Mouse (Mus musculus): ENCODE results near the gene Dcp1b. TPM values are rescaled to one million over a fixed set of nuclear protein-coding genes. Genes with fewer than 3 reads are reported as not detected.

The Dcp1b gene
- total and polyA plus RNA-seq, 2 experiments from 2014 or later: 11.4 to 12.4 TPM

DNA sequence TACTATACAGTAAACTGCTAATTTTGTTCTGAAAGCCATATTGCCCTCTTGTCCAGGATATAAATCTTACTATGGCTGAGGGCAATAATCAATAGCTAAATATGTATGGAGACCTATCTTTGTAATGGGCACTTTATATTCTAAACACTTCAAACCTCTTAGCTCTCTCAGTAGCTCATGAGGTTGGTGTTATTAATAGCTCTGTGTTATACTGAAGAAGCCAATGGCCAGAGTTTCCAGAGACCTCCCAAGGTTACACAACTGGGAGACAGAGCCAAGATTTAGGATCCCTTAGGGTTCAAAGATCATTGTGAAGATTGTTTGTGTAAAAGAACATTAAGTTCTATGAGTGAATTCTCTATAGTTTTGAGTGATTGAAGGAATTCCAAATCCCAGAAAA, 9.4 kb upstream of the Dcp1b start:
- Histone ChIP-seq H3K9ac (replicated peaks; ENCODE audit: low read depth, low read length) (no peak overlapping the region), H3K36me3 (replicated peaks; ENCODE audit: control insufficient read depth, insufficient read depth, low read length) (peaks cover 15% of the 10 kb centered on the region), H3K4me1 (ENCODE audit: control insufficient read depth, insufficient read depth) (peaks cover 28% of the 10 kb centered on the region), H3K27ac (ENCODE audit: low read depth) (peak overlapping the region; percentile 70), H3K9me3 (replicated peaks; ENCODE audit: control insufficient read depth, low read length) (no peaks in the 10 kb centered on the region), H3K27me3 (ENCODE audit: control insufficient read depth, insufficient read depth, low read length) (no peaks in the 10 kb centered on the region), H3K4me3 (ENCODE audit: low read depth, low read length) (no peak overlapping the region), H3K4me2 (ENCODE audit: low read depth, low read length) (no peak overlapping the region)
- DNase-seq (ENCODE audit: low spot score) (peak; percentile 76), ATAC-seq (ENCODE audit: insufficient read depth, low read depth) (peak; percentile 60)
- TF ChIP-seq CTCF (IDR thresholded peaks at IDR 0.05; ENCODE audit: low read depth) (no peak), EP300 (IDR thresholded peaks at IDR 0.05; ENCODE audit: low read depth) (no peak)

DNA sequence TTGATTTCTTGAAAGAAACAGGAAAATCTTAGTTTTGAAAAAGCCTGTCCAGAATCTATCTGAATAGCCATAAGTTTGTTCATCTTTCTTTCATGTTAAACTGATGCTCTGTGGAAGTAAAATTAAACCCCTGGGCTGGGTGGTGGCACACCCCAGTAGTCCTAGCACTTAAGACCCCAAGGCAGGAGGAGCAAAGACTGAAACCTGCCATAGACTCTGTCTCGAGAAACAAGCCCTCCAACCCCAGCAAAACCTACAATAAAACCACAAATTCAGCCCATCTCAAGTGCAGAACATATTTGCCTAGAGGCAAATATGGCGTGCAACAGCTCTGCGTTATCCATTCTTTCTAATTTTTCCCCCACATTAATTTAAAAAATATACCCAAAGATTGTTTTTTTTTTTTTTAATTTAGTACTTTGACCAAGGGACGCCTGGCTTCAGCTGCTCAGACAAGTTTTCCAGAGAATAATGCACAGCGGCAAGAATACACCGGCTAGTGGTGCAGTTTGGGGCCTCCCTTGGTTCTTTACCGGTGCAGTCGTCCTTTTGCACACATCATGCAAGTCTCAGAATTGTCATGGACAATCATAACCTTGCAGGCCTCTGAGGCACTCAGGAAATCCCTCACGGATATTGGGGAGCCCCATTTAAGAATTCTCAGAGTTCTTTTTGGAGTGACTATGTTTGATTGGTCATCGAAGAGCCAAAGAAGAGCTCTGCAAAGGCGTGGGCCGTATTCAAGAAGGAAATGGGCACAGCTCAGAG, 562 bp upstream of the Dcp1b start:
- TF ChIP-seq CTCF (IDR thresholded peaks at IDR 0.05; ENCODE audit: low read depth) (no peak), EP300 (IDR thresholded peaks at IDR 0.05; ENCODE audit: low read depth) (no peak)
- Histone ChIP-seq H3K9me3 (replicated peaks; ENCODE audit: control insufficient read depth, low read length) (no peaks in the 10 kb centered on the region), H3K27me3 (ENCODE audit: control insufficient read depth, insufficient read depth, low read length) (no peaks in the 10 kb centered on the region), H3K4me1 (ENCODE audit: control insufficient read depth, insufficient read depth) (peaks cover 43% of the 10 kb centered on the region), H3K4me2 (ENCODE audit: low read depth, low read length) (peak overlapping the region; percentile 77), H3K27ac (ENCODE audit: low read depth) (peak overlapping the region; percentile 90), H3K36me3 (replicated peaks; ENCODE audit: control insufficient read depth, insufficient read depth, low read length) (no peaks in the 10 kb centered on the region), H3K4me3 (ENCODE audit: low read depth, low read length) (peak overlapping the region; percentile 74), H3K9ac (replicated peaks; ENCODE audit: low read depth, low read length) (no peak overlapping the region)
- WGBS: 58% methylated on average over 12 of the region's 12 CpGs
- ATAC-seq (ENCODE audit: insufficient read depth, low read depth): no peak
- DNase-seq (ENCODE audit: low spot score): no peak

DNA sequence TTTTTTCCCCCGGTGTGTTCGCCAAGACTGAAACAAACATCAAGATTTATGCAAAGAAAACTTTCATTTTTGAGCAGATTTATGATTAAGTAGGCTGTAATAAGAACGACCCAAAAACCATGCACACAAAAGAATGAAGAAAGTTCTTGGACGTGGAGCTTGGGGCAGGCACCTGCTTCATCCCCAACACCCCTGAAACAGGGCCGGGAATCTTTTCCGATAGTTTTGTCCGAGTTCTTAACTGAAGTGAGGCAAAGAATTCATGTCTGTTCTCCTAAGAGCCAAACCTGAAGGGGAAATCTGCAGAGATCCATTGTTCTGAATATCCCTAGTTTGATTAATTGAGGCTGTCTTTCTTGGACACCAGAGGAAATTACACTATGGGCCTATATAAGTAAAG, 1.1 kb downstream of the Dcp1b start:
- Histone ChIP-seq H3K4me1 (ENCODE audit: control insufficient read depth, insufficient read depth) (peaks cover 49% of the 10 kb centered on the region), H3K27ac (ENCODE audit: low read depth) (peak overlapping the region; percentile 90), H3K4me2 (ENCODE audit: low read depth, low read length) (peak overlapping the region; percentile 77), H3K9ac (replicated peaks; ENCODE audit: low read depth, low read length) (peak overlapping the region; percentile 79), H3K27me3 (ENCODE audit: control insufficient read depth, insufficient read depth, low read length) (no peaks in the 10 kb centered on the region), H3K9me3 (replicated peaks; ENCODE audit: control insufficient read depth, low read length) (no peaks in the 10 kb centered on the region), H3K36me3 (replicated peaks; ENCODE audit: control insufficient read depth, insufficient read depth, low read length) (no peaks in the 10 kb centered on the region), H3K4me3 (ENCODE audit: low read depth, low read length) (peak overlapping the region; percentile 74)
- TF ChIP-seq EP300 (IDR thresholded peaks at IDR 0.05; ENCODE audit: low read depth) (no peak), CTCF (IDR thresholded peaks at IDR 0.05; ENCODE audit: low read depth) (no peak)
- ATAC-seq (ENCODE audit: insufficient read depth, low read depth) (no peak), DNase-seq (ENCODE audit: low spot score) (no peak)
- 48% methylated on average over 7 of the region's 7 CpGs for WGBS

DNA sequence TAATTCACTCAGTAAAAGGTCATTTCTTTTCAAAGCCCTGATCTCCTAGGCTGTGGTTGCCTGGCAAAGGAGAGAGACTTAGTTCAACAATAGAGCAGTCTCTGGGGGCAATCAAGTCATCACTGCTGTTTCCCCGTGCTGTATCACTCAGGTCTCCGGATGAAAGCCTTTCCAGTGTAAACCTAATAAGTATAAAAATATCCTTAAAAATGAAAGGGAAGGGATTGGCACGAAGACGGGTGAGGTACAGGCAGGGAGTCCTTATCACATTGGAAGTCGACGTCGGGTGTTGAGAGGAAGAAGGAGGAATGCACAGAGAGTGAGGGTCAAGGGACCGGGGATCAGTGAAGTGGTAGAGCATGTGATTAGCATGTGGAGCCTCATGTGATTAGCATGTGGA, 2.0 kb downstream of the Dcp1b start:
- H3K9me3 ChIP-seq (replicated peaks; ENCODE audit: control insufficient read depth, low read length): no peaks in the 10 kb centered on the region
- no peaks in the 10 kb centered on the region for H3K36me3 ChIP-seq (replicated peaks; ENCODE audit: control insufficient read depth, insufficient read depth, low read length)
- 10% methylated on average over 8 of the region's 8 CpGs for WGBS
- 0 out of 2 replicates have a peak overlapping the region, but pooled peaks have one; percentile 4 for H3K4me3 ChIP-seq (ENCODE audit: low read depth, low read length)
- peak overlapping the region; percentile 77 for H3K4me2 ChIP-seq (ENCODE audit: low read depth, low read length)
- H3K9ac ChIP-seq (replicated peaks; ENCODE audit: low read depth, low read length): peak overlapping the region; percentile 79; the same call in 1 of the 2 replicates
- TF ChIP-seq CTCF (IDR thresholded peaks at IDR 0.05; ENCODE audit: low read depth) (no peak), EP300 (IDR thresholded peaks at IDR 0.05; ENCODE audit: low read depth) (no peak)
- DNase-seq (ENCODE audit: low spot score) (no peak), ATAC-seq (ENCODE audit: insufficient read depth, low read depth) (no peak)
- peak overlapping the region; percentile 90 for H3K27ac ChIP-seq (ENCODE audit: low read depth)
- peaks cover 53% of the 10 kb centered on the region for H3K4me1 ChIP-seq (ENCODE audit: control insufficient read depth, insufficient read depth)
- no peaks in the 10 kb centered on the region for H3K27me3 ChIP-seq (ENCODE audit: control insufficient read depth, insufficient read depth, low read length)

DNA sequence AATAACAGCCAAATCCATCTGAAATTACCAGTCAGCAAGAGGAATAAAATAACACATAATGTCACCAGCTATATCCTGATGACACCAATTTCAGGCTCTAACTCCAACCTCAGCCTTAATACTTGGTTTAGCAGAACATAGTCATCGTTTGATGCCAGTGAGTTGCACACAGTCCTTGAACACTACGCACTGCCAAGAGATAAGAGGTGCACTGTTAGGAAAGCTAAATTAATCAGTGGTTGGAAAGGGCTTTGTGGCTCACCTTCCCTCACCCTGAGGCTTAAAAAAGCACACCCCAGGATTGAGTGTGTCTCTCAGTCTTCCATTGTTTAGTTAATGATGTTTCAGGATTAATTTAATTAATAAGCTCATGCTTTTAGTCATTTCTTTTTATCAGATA, 5.1 kb downstream of the Dcp1b start:
- Histone ChIP-seq H3K4me2 (ENCODE audit: low read depth, low read length) (no peak overlapping the region), H3K36me3 (replicated peaks; ENCODE audit: control insufficient read depth, insufficient read depth, low read length) (peaks cover 14% of the 10 kb centered on the region; the same call in 1 of the 2 replicates), H3K9me3 (replicated peaks; ENCODE audit: control insufficient read depth, low read length) (no peaks in the 10 kb centered on the region), H3K9ac (replicated peaks; ENCODE audit: low read depth, low read length) (no peak overlapping the region), H3K4me3 (ENCODE audit: low read depth, low read length) (no peak overlapping the region), H3K27me3 (ENCODE audit: control insufficient read depth, insufficient read depth, low read length) (no peaks in the 10 kb centered on the region), H3K4me1 (ENCODE audit: control insufficient read depth, insufficient read depth) (peaks cover 59% of the 10 kb centered on the region), H3K27ac (ENCODE audit: low read depth) (peak overlapping the region; percentile 91)
- WGBS: 31% methylated on average over 2 of the region's 2 CpGs
- ATAC-seq (ENCODE audit: insufficient read depth, low read depth): peak; percentile 66
- DNase-seq (ENCODE audit: low spot score): peak; percentile 88
- TF ChIP-seq EP300 (IDR thresholded peaks at IDR 0.05; ENCODE audit: low read depth): no peak; the same call in none of the 2 replicates
- TF ChIP-seq CTCF (IDR thresholded peaks at IDR 0.05; ENCODE audit: low read depth): no peak
